Mouse (Mus musculus) left cerebral cortex, postnatal 36 days (tissue): ENCODE measurements around the gene Mpp2. TPM values are rescaled to one million over a fixed set of nuclear protein-coding genes. Genes with fewer than 3 reads are reported as not detected.

ENCODE experiments used
- DNase-seq, 2 experiments: peaks; one replicate each; pipeline ENCODE4 v3.0.0; 2021 to 2022; ENCODE audit warnings: low spot score in 2 of 2, mixed read lengths in 1 of 2
- intact Hi-C: fragments of 180-260 bp; cut with DNase I; formaldehyde crosslinking; loops from one replicate; pipeline ENCODE4 v1.15.1; 2025
- total RNA-seq, 2 experiments: library from RNA; stranded (reverse); gene quantifications; 2 replicates each; pipeline ENCODE4 v1.2.3; 2021

The Mpp2 gene
- total RNA-seq, 2 experiments from 2014 or later = 148 to 157 TPM

DNA sequence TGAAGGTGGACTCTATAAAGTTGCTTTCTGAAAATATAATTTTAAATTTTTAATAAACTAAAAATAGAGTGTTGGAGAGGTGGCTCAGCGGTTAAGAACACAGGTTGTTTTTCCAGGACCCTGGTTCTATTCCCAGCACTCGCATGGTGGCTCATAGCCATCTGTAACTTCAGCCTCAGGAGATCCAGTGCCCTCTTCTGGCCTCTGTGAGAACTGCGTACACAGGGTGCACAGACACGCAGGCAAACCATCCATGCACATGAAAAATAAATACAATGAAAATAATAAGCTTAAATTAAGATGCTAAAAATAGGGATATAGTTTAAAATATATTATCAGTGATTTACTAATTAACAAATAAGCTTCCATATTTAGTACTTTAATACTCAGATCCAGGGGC is 47.7 kb downstream of the Mpp2 start:
- no peak for DNase-seq
- intact Hi-C loops = loop anchor here (1.0 kb wide), 1 partner anchor 54 kb away; no protein-coding TSS in a partner anchor

DNA sequence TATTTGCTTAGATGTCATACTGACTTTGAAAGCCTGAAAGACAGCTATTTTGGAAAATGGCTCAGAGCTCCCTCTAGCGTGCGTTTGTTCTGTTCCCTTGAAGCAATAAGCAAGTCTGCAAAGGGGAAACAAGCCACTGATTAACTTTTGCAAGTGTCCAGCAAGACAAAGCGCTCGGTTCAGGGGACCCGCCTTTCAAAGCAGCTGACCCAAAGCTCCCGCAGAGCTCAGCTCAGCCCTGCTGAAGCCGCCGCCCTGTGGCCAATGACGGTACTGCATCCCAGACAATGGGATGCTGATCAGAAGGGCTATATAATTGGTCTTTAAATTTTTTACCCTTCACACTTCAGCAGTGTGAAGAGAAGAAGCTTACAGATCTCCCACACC is 48.2 kb downstream of the Mpp2 start:
- intact Hi-C loops = loop anchor here (1.0 kb wide), 1 partner anchor 54 kb away; no protein-coding TSS in a partner anchor

DNA sequence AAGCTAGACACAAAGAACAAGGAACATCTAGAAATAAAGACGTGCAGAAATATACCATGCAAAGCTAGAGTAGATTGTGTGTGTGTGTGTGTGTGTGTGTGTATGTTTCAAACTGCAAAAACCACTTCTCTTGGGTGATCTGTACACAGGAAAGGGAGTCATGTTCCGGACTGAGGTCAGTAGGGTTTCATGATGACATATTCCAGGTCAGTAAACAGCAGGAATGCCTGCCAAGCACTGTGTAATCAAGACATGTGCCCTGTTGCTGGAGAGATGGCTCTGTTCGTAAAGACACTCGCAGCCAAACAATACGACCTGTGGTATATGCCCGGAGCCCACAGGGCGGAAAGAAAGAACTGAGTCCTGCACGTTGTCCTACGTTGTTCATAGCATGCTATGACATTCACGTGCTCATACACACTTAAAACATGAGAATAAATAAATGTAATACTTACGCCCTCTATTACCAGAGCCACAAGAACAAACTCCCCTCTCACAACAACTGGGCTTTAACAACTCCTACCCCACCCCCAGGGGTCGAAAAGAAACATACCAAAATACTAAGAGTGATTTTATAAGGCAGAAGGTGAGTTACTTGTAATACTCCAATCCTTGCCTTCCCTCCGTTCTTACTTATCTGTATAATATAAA is 48.7 kb downstream of the Mpp2 start:
- DNase-seq = no peak
- intact Hi-C loops = loop anchor here (1.0 kb wide), 1 partner anchor 53 kb away; no protein-coding TSS in a partner anchor

More for the DNA sequence above, 48.2 kb downstream of the Mpp2 start:
- peak; percentile 60 to 68 for DNase-seq

DNA sequence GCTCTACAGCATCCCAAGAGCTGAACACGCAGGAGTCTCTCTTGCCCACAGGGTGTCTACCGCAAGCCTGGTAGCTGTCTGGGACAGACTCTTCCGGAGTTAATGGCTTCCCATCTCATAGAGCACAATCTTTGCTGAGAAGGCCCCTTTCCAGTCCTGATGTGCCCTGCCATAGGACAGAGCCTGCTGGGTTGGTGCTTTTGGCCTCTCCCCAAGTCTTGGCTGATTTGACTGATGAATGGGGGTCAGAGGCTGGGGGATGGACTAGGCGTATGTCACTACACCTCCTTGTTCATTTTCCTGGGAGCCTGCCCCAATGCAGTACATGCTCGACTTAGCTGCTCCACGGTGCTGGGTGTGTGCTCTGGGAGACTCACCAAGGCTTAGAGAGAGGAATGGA is 50.5 kb downstream of the Mpp2 start:
- intact Hi-C loops = no loop called here
- DNase-seq = no peak

DNA sequence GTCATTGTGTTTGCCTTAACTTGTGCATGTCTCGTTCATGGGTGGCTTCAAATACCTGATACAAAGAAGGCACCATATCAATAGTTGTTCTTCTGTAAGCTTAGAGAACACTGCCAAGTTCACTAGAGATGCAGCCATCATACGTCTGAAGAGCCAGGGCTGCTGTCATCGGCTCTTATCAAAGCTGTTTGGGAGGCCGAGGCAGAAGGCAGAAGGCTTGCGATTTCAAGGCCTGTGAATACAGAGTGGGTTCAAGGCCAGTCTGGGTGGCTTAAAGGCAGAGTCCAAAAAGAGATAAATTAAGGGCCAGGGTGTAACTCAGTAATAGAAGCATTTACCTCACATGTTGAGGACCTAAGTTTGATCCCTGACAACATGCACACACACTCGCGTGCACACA is 52.0 kb downstream of the Mpp2 start:
- DNase-seq = no peak
- intact Hi-C loops = no loop called here

DNA sequence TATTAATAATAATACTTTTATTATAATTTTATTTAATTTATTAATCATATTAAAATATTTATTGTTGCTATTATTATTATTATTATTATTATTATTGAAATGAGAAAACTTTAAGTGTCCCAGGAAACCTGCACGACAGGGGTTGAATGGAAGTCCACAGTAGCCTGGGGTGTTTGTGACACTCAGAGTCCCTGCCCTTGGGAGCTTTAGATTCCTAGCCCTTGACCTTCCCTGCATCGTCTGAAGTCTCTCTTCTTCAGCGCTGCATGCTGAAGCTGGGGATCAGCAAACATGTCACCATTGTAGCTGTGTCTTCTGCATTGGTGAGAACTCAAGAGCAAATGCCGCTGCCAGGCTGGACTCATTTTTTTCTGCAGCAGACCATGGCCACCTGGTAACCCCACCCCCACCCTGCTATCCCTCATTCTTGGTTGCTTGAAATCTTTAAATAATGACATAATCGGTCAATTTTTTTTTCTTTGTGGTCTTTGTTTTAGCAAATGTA is 52.8 kb downstream of the Mpp2 start:
- DNase-seq = no peak
- intact Hi-C loops = no loop called here

DNA sequence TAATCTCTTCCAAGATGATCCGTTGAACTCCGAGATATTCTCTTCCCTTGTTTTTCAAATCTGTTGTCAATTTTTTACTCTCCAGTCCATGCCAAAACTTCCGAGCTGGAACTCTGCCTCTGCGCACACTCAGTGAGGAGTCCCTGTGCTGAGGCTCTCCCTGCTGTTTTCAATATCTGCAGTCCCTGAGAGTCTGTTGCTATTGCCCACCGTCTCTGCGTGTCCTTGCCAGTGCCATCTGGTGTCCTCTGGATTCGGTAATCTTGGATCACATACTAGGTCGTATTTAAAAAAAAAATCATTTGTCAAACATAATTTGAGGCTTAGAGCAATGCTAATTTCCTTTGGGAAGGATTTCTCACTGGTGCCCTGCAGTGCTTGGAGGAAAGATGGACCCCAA is 53.4 kb downstream of the Mpp2 start:
- no peak for DNase-seq
- intact Hi-C loops = no loop called here

DNA sequence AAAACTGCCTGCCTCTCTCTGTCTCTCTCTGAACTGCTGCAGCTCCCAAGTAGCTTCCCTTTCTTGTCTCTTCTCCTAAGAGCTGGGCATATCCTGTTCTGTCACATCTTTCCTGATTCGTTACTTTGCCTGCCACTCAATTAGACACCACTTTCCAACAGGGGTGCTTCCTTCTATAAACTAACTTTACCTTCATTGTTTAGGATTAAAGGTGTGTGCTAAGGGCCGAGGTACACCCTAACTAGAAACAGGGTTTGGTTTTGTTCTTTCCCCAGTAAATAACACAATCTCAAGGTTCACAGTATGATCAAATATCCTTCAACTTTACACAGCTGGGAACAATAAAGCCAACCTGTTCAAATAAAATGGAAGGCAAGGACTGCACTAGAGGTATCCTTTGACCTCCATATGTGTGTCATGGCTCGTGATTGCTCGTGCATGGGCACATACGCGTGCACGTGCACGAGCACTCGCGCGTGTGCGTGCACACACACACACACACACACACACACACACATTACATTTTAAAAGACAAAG is 55.2 kb downstream of the Mpp2 start:
- DNase-seq = no peak
- intact Hi-C loops = no loop called here

DNA sequence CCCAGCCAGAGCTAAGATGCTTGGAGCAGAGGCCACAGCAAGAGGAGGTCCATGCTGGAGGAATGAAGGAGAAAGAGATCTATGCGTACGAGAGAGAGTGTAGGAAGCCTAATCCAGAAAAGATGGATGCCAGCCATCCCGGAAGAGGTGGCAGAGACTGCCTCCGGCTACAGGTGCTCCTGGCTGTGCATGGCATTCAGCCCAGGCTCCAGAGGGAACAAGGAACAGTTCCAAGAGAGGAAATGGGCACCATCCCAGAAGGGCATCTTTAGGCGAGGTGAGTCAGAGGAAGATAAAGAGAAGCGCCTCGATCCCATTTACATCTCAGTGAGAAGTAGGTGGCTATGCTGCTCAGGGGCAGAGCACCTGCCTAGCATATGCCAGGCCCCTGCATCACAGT is 57.2 kb downstream of the Mpp2 start:
- intact Hi-C loops = no loop called here
- peak in 1 of 2 experiments; percentile 55 for DNase-seq

DNA sequence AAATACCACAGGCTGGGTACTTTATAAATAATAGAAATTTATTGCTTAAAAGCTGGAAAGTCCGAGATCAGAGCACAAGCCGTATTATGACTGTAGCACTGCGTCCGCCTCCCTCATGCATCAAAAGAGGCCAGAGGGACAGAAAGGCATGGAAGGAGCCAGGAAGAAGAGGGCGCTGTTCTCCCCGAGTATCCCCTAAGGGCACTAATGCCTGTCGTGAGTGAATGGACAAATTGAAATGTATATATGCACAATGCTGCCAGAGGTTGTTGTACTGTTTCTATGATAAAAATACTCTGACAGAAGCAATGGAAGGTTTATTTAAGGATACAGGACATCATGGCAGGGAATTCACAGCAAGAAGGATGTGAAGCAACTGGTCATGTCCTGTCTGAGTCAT is 58.3 kb downstream of the Mpp2 start:
- intact Hi-C loops = no loop called here
- DNase-seq = no peak

DNA sequence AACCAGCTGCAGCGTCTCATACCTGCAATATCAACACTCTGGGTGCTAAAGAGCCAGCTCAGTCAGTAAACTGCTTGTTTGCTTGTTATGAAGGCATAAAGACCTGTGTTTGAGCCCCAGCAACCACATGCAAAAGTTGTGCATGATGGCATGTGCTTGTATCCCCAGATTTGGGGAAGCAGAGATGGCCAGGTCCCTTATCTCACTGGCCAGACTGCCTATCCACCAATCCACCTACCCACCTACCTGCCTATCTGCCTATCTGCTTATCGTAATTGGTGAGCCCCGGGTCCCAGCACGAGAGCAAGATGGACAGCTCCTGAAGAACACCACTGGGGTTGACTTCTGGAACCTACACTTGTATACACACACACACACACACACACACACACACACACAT is 59.0 kb downstream of the Mpp2 start:
- intact Hi-C loops = no loop called here
- no peak for DNase-seq

DNA sequence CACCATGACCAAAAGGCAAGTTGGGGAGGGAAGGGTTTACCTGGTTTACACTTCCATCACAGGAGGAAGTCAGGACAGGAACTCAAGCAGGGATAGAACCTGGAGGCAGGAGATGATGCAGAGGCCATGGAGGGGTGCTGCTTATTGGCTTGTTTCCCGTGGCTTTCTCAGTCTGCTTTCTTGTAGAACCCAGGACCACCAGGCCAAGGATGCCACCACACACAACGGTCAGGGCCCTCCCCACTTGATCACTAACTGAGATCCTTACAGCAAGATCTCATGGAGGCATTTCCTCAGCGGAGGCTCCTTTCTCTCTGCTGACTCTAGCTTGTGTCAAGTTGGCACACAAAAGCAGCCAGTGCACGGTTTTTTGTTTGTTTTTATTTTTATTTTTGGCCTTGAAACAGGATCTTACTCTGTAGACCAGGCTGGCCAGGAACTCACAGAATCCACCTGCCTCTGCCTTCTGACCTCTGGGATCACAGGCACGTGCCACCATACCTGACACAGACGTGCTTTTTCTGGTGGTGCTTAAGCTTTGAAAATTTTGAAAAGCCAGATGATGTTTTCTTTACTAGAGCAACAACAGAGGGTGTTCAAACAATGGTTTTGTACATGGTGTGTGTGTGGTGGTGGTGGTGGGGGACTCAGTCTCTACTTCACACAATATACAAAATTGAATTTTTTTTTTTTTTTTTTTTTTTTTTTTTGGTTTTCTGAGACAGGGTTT is 60.1 kb downstream of the Mpp2 start, which contains the start of gene Mpp3:
Gene Mpp3, minus strand, starts transcription at position 375 of the 730 bp plus-strand sequence.
- no peak for DNase-seq
- intact Hi-C loops = no loop called here

DNA sequence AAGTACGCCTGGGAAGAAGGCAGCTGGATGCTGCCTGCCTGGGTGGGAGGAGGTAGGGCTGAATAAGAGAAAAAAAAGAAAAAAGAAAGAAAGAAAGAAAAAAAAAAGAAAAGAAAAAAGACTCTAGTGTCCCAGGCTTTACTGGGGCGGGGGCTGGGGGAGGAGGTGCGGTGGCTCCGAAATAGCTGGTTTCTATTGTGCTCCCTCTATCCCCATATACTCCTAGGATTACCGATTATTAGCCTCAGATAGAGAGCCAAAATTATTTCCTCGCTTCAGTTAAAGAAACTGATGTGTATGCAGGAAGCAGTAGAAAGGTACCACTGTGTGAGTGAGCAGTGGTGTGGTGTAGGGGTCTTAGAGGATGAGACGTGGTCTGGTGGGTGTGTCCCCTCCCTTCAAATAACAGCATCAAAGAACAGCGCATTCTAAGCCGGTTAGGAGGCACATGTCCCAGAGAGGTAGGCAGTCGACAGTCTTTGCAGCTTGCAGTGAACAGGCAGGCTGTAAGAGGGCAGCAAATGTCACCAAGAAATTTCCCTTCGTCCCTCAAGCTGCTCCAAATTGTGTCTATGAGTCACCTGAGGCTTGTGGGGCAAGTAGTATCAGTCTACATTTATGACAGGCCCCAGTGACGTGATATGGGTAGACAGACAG is 60.8 kb downstream of the Mpp2 start:
- no peak for DNase-seq
- intact Hi-C loops = loop anchor here (2.0 kb wide), 1 partner anchor 35 kb away; no protein-coding TSS in a partner anchor

DNA sequence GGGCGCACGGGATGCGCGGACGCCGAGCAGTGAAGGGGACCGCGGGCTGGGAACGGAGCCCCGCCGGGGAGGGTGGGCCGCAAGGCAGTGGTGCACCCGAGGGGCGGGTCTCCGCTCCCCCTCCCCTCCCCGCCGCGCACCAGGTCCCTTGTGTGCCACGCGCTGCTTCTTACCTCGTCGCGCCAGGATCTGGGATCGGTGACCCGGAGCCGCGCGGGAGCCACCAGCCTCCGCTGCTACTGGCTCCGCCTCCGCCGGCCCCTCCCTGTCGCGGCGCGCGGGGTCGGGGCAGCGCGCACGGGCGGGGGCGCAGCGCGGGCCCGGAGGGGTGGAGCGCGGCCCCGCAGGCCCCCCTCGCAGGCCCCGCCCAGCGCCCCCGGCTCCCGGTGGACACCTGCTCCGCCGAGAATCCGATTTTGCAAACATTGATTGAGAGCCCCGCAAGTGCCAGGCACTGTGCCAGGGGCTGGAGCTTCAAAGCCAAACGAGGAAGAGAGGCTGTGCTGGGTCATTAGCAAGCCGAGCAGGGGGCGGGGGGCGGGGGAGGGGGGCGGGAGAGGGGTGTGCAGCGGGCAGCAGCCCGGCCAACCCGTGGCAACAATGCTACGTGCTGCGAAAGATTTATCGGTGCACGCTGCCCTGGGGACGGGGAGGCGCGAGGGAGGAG is 61.5 kb downstream of the Mpp2 start:
- peak; percentile 59 to 79 for DNase-seq
- intact Hi-C loops = loop anchor here (2.0 kb wide), 1 partner anchor 34 kb away; no protein-coding TSS in a partner anchor

DNA sequence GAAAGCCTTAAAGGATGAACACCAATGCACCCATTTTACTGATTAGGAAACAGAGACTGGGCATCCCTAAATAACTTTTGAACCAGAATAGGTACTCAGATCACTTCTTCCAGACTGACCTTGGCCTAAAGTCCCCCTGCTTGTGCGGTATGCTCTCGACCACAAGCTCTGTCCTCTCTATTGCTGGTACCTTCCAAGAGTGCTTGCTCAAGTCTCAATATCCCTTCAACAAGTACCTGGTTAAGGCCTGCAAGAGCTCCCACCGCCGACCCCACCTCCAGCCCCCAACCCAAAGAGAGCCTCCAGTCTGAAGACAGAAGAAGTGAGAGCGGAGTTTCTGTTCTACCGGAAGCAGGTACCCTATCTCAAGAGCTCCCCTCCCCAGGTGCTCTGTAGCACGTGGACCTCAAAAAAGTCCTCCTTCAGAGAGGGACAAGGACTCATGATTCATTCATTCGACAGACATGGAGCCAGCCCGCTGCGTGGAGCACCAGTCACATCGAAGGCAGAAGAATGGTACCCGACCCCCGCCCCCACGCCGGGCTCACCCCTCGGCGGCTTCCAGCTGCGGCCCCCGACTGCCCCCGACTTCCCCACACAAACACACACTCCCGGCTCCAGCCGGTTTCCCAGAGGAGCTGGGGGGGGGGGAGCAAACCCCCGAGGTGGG is 62.2 kb downstream of the Mpp2 start:
- intact Hi-C loops = loop anchor here (2.0 kb wide), 1 partner anchor 33 kb away; no protein-coding TSS in a partner anchor
- DNase-seq = peak in 1 of 2 experiments; percentile 23

DNA sequence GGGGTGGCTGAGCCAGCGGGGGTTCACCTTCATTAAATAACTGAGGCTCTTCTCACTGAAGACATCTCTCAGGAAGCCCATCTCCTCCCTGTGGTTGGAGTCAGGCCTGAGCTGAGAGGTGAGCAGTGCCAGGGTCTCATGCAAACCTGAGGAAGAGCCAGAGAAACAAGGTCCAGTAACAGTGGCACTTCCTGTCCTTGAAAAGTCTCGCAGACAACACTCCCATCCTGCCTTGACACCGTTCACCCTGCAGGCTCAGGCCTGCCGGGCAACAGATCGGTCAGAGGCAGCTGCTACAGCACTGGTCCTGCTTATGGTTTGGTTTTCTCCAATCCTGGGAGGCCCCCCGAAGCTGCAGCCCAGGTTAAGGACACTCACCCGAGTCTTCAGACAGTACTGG is 63.0 kb downstream of the Mpp2 start:
- no peak for DNase-seq
- intact Hi-C loops = no loop called here

DNA sequence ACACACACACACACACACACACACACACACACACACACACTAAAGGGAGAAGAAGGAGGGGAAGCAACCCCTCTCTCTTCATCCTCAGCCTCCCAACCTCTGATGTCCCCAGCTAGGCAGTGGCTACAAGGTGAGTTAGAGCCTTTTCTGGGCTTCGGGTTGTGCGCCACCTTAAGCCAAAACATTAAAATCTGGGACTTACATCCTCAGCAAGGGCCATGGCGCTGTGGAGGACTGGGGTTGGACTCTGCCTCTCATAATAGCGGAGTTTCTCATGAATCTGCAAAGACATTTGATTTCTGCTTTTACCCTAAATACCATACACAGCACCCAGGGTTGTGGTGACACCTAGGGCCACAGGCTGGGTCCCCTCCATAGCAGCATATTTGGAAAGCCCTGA is 63.4 kb downstream of the Mpp2 start:
- intact Hi-C loops = no loop called here
- DNase-seq = no peak

DNA sequence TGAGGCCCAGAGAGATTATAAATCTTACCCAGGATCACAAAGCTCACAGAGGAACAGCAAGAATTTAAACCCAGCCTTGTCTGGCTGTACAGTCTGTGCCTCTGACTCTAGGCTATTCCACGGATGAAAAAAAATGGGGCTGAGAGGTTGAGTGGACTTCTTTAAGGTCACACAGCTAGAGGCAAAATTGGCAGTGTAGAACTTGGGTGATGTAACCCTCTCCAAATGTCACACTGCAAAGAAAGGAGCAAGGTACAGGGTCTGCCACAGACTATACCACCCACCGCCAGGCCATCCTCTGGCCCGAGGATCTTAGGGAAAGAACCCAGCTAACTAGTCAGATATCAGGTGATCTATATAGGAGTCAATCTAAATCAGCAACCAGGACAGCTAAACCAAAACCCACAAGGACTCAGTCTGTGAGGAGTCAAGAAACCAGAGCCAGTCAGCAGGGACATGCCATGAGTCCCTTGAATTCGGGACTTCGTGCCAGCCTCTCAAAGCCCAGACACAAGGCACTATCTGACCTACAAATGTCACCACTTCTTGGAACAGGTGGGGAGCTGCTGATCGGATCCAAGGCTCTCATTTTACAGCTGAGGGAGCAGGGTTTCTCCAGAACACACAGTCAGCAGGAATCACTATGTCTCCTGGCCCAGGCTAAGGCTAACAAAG is 64.1 kb downstream of the Mpp2 start:
- DNase-seq = no peak
- intact Hi-C loops = no loop called here
